In genomic region chr10:9438366-9438765, GRCm38 (mm10) we compare ENCODE assay signal across 16 mouse cellular contexts.
"Had no signal": no experiment of that assay in that cellular context is flagged by ENCODE, and none has a peak within 500 bp of the region (broad histone marks: within the 10 kb centered on the region; RNA-seq: fewer than 3 reads in every experiment).

No protein-coding gene starts in this region.

- H3K4me3 ChIP-seq: liver, embryonic 13.5 days; midbrain, embryonic 13.5 days; neural tube, embryonic 12.5 days; stomach, embryonic 15.5 days had no signal

- H3K27ac ChIP-seq: liver, embryonic 13.5 days; midbrain, embryonic 13.5 days; neural tube, embryonic 12.5 days; stomach, embryonic 15.5 days had no signal

- H3K4me1 ChIP-seq: liver, embryonic 13.5 days; stomach, embryonic 15.5 days had no signal

- ATAC-seq: intestine, embryonic 16.5 days; midbrain, embryonic 13.5 days; midbrain, embryonic 16.5 days had no signal

- H3K27me3 ChIP-seq: liver, embryonic 13.5 days; midbrain, embryonic 13.5 days; neural tube, embryonic 12.5 days; stomach, embryonic 15.5 days had no signal

- H3K4me2 ChIP-seq: liver, embryonic 13.5 days; midbrain, embryonic 13.5 days; neural tube, embryonic 12.5 days; stomach, embryonic 15.5 days had no signal

- H3K36me3 ChIP-seq: liver, embryonic 13.5 days; midbrain, embryonic 13.5 days; neural tube, embryonic 12.5 days; stomach, embryonic 15.5 days had no signal

- DNase-seq: kidney, adult 9 months; kidney, postnatal 14 days; kidney, postnatal 4 days; left cerebral cortex, postnatal 4 days; liver, embryonic 13.5 days; lung, adult 2 months; lung, postnatal 14 days; lung, postnatal 4 days; right cerebral cortex, postnatal 25 days; spleen, adult 18-20 months; thymus, postnatal 36 days had no signal

- H3K9ac ChIP-seq: liver, embryonic 13.5 days; midbrain, embryonic 13.5 days; neural tube, embryonic 12.5 days; stomach, embryonic 15.5 days had no signal

- H3K9me3 ChIP-seq: liver, embryonic 13.5 days; midbrain, embryonic 13.5 days; neural tube, embryonic 12.5 days; stomach, embryonic 15.5 days had no signal
